ENCODE assay signal across 9 mouse cellular contexts in the genomic region with DNA sequence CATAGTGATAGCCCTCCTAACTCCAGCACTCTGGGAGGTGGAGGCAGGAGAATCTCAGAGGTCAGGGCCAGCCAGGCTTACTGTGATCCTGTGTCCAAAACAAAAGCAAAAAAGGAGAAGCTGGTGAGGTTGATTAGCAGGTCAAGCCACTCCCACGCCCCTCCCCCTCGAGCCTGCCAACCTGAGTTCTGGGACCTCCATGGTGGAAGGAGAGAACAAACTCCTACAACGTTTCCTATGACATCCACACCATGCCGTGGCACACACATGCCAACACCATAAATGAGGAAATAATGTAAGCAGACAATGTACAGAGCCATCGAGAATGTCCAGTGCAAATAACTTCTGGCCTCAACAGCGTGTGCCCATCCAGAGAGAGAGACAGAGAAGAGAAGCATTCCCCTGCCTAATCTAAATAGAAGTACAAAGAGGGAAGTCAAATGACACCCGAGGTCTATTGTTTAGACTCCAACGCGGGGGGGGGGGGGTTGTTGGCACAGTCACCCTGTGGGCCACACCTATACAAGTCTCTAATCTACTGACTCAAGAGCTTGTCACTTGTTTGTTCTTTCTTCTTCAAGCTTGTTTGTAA. TPM values are rescaled to one million over a fixed set of nuclear protein-coding genes. Genes with fewer than 3 reads are reported as not detected.
DNase-seq lines count a peak whose midpoint lies in the region; ATAC-seq and TF ChIP-seq lines count a peak whose summit lies in the region.
"Had no signal": no experiment of that assay in that cellular context is flagged by ENCODE, and none has a peak within 500 bp of the region (broad histone marks: within the 10 kb centered on the region; RNA-seq: fewer than 3 reads in every experiment).

No protein-coding gene starts in this region.

- H3K27ac ChIP-seq in neural tube, embryonic 14.5 days (ENCODE audit: low read depth, low read length), result peak overlapping the region; percentile 10; the same call in 1 of the 2 replicates

- no peak overlapping the region for H3K9ac ChIP-seq in neural tube, embryonic 14.5 days (replicated peaks; ENCODE audit: low read depth, low read length)

- peaks cover 34% of the 10 kb centered on the region for H3K4me1 ChIP-seq in lung, adult 2 months (ENCODE audit: control insufficient read depth, insufficient read depth, low read length)
- H3K4me1 ChIP-seq in neural tube, embryonic 14.5 days (ENCODE audit: control insufficient read depth, insufficient read depth, low read length), result peaks cover 26% of the 10 kb centered on the region

- no peaks in the 10 kb centered on the region for H3K27me3 ChIP-seq in neural tube, embryonic 14.5 days (ENCODE audit: control insufficient read depth, insufficient read depth, low read length)
- H3K27me3 ChIP-seq: Patski had no signal

- H3K4me3 ChIP-seq in lung, adult 2 months (replicated peaks; ENCODE audit: extremely low read depth, low read depth, low read length), result peak overlapping the region; percentile 47
- peak overlapping the region; percentile 7; the same call in 1 of the 2 replicates for H3K4me3 ChIP-seq in neural tube, embryonic 14.5 days (ENCODE audit: low read depth, low read length)

- H3K4me2 ChIP-seq in neural tube, embryonic 14.5 days (ENCODE audit: low read depth, low read length), result peak overlapping the region; percentile 43

- WGBS in lung, adult 2 months, result 2% methylated on average over 9 of the region's 9 CpGs
- 2% methylated on average over 9 of the region's 9 CpGs for WGBS in neural tube, embryonic 14.5 days

- H3K36me3 ChIP-seq in neural tube, embryonic 14.5 days (ENCODE audit: control insufficient read depth, insufficient read depth, low read length), result peaks cover 4% of the 10 kb centered on the region

- TF ChIP-seq POLR2A in lung, adult 2 months (IDR thresholded peaks at IDR 0.05; ENCODE audit: borderline replicate concordance, extremely low read depth, low read depth, low read length), result no peak

- TF ChIP-seq CTCF in lung, adult 2 months (IDR thresholded peaks at IDR 0.05; ENCODE audit: insufficient read depth, low read length), result no peak

- ATAC-seq in common myeloid progenitor, adult 5-6 weeks (replicated peaks; ENCODE audit: low read depth, poor library complexity, severe bottlenecking), result peak; percentile 12
- peak; percentile 20 for ATAC-seq in granulocyte monocyte progenitor cell, adult 5-6 weeks (replicated peaks; ENCODE audit: poor library complexity, severe bottlenecking)
- ATAC-seq in neural tube, embryonic 14.5 days (ENCODE audit: low read depth), result no peak
- ATAC-seq: Patski had no signal

- DNase-seq in frontal cortex, postnatal 10 days (ENCODE audit: low spot score in 2 of 2), result peak; percentile 41 to 55
- DNase-seq in frontal cortex, postnatal 36 days (ENCODE audit: low spot score in 2 of 2), result no peak
- DNase-seq in kidney, adult 11 months, result peak; percentile 50
- peak; percentile 68 for DNase-seq in lung, adult 2 months
- DNase-seq in urinary bladder, postnatal 36 days (ENCODE audit: low spot score in 2 of 2), result peak; percentile 41 to 57

- no peaks in the 10 kb centered on the region for H3K9me3 ChIP-seq in neural tube, embryonic 14.5 days (ENCODE audit: control insufficient read depth, low read length)

RNA-seq across cellular contexts. Expression of a gene that starts 2.4 kb away (rescaled TPM):
- total RNA-seq in common myeloid progenitor, adult 5-6 weeks (2017), result 146 and 189 TPM in 2 replicates
- 65.4 and 67.9 TPM in 2 replicates for total RNA-seq in granulocyte monocyte progenitor cell, adult 5-6 weeks (2014; fragmentation: Nextera tagmentation)
- 159 and 192 TPM in 2 replicates for total RNA-seq in granulocyte monocyte progenitor cell, adult 5-6 weeks (2017)
- 13.6 and 21.0 TPM in 2 replicates for polyA plus RNA-seq in lung, adult 2 months (2012; rRNA removed)
- polyA plus RNA-seq in neural tube, embryonic 14.5 days (2014; fragmentation: Nextera tagmentation; extraction: Ambion mirVana), result 85.7 and 100 TPM in 2 replicates

RNA-seq across cellular contexts. Expression of a gene that starts 19.1 kb away (rescaled TPM):
- total RNA-seq in common myeloid progenitor, adult 5-6 weeks (2017), result 9.4 and 10.9 TPM in 2 replicates
- total RNA-seq in granulocyte monocyte progenitor cell, adult 5-6 weeks (2014; fragmentation: Nextera tagmentation), result 4.5 and 6.0 TPM in 2 replicates
- total RNA-seq in granulocyte monocyte progenitor cell, adult 5-6 weeks (2017), result 4.0 and 5.1 TPM in 2 replicates
- polyA plus RNA-seq in lung, adult 2 months (2012; rRNA removed), result 7.3 and 9.1 TPM in 2 replicates
- polyA plus RNA-seq in neural tube, embryonic 14.5 days (2014; fragmentation: Nextera tagmentation; extraction: Ambion mirVana), result 0.13 and 0.15 TPM in 2 replicates

RNA-seq across cellular contexts. Expression of a gene that starts 20.5 kb away (rescaled TPM):
- 292 and 303 TPM in 2 replicates for total RNA-seq in common myeloid progenitor, adult 5-6 weeks (2017)
- 140 TPM in 2 replicates for total RNA-seq in granulocyte monocyte progenitor cell, adult 5-6 weeks (2014; fragmentation: Nextera tagmentation)
- 191 and 201 TPM in 2 replicates for total RNA-seq in granulocyte monocyte progenitor cell, adult 5-6 weeks (2017)
- polyA plus RNA-seq in lung, adult 2 months (2012; rRNA removed), result 72.6 and 84.9 TPM in 2 replicates
- 219 and 228 TPM in 2 replicates for polyA plus RNA-seq in neural tube, embryonic 14.5 days (2014; fragmentation: Nextera tagmentation; extraction: Ambion mirVana)

RNA-seq across cellular contexts. Expression of a gene that starts 44.4 kb away (rescaled TPM):
- 70.8 and 71.5 TPM in 2 replicates for total RNA-seq in common myeloid progenitor, adult 5-6 weeks (2017)
- 62.1 and 116 TPM in 2 replicates for total RNA-seq in granulocyte monocyte progenitor cell, adult 5-6 weeks (2014; fragmentation: Nextera tagmentation)
- 68.2 and 68.6 TPM in 2 replicates for total RNA-seq in granulocyte monocyte progenitor cell, adult 5-6 weeks (2017)
- polyA plus RNA-seq in lung, adult 2 months (2012; rRNA removed), result 51.5 and 64.0 TPM in 2 replicates
- polyA plus RNA-seq in neural tube, embryonic 14.5 days (2014; fragmentation: Nextera tagmentation; extraction: Ambion mirVana), result 68.6 and 70.6 TPM in 2 replicates

Comparison
In these comparisons a context has a peak if more than half of its experiments do, and no peak if none do; other contexts are left out.
1. DNase-seq: peak in frontal cortex, postnatal 10 days (2 of 2), kidney, adult 11 months (single experiment), lung, adult 2 months (single experiment) and urinary bladder, postnatal 36 days (2 of 2); none in frontal cortex, postnatal 36 days (0 of 2).